Mouse (Mus musculus) kidney, adult 11 months (tissue): ENCODE data around the gene Cyp4x1.
A peak's percentile ranks its signal among the peaks of the same experiment; 100 is the strongest.

Source experiments
- DNase-seq: peaks from one replicate; pipeline ENCODE4 v3.0.0; 2022

The Cyp4x1 gene

DNA sequence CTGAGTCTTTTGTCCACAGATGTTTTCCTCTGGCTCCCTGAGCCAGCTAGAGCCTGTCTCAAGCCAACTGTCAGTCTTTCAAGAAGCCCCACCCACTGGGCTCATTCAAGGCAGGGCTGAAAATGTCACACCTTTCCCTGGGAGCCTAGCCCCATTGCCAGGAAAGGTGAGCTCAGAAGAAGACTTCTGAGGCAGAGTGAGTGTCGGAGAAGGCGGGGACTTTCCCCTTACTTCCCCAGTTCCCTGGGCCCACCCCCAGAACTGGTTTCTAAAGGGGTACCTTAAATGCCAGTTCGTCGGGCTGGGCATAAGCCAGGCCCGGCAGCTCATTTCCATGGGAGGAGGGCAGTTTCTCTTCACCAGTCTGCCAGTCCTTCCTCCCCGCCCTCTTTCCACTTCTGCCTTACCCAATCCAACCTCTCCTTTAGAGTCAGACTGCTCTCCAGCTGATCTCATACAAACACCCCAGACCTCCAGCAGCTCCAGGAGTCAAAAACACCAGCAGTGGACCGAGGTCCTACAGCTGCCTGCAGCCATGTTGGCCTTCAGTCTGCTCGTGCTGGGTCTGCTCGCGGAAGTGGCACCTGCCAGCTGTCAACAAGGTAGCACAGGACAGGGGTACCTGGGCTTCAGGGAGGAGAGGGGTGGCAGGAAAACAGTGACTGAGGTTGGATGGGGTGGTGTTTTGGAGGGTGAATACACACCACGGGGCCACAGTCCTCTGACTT is 45.3 kb downstream of the Cyp4x1 start, which contains the start of gene Pdzk1ip1:
Pdzk1ip1 (plus strand) TSS at position 98 of the 728 bp plus-strand sequence.
- peak; percentile 91 for DNase-seq

DNA sequence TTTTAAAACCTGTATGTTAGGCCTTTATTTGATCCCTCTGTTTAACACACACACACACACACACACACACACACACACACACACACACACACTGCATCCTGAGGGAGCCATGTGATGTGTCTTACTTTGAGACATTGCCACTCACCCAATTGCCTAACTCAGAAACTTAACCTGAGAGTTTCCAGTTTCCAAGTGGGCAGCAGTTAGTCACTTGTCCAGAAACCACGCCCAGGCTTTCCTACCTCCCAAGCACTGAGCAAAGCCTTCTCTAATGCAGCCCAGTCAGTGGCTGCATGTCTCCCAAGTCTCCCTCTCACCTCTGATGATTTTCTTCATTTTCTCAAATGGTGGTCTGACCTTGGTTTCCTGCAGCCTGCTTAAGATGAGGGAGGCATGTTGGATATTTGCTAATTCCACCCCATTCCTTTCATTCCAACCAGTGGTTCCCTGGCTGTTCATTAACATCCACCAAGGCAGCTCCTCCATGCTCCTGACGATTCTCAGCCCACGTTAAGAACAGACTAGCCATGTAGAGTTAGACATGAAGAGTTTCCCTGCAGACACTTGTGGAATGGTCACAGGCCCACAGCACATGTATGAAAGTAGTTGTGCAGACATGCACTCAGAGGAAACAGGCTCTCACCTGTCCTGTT is 47.2 kb downstream of the Cyp4x1 start:
- DNase-seq, result peak; percentile 79

DNA sequence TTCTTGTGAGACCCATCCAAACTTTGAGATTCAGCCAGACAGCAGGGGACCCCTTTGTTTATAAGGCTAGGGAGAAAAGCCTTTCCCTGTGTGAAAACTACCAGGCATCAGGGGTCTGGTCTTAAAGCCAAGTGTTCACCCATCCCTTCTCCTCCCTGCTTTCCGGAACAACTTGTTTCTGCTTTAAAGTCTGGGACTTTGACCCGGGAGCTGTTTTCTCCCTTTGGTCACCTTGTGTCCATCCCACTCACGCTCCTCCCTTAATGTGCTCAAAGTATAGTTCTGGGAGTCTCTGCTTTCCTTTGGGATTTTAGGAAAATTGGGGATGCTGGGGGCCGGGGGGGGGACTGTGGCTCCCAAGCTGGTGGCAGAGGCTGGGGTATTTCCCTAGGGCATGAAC is 47.8 kb downstream of the Cyp4x1 start:
- no peak for DNase-seq

DNA sequence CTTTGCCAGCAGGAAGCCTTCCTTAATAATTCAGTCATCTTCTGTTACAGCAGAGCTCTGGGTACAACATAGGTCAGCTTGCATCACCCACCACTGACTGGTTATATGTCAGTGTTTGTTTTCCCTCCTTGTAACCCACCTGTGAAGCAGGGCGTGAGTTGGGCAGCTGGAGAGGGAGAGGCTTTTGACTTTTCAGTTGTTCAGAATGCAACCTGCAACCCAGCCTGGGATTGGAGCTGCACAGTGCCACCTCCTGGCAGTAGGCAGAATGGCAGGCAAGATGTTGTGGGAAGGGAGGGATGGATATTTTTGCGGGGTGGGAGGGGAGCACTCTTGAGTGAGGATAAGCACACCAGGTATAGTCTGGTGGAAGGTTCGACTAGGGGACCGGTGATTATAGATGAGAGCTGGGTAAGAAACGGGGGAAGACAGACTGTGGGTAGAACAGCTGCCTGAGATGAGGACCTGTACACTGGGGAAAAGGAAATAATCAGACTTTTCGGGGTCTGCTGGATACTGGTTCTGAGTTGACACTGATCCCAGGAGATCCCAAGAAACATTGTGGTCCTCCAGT is 48.5 kb downstream of the Cyp4x1 start:
- DNase-seq, result no peak

DNA sequence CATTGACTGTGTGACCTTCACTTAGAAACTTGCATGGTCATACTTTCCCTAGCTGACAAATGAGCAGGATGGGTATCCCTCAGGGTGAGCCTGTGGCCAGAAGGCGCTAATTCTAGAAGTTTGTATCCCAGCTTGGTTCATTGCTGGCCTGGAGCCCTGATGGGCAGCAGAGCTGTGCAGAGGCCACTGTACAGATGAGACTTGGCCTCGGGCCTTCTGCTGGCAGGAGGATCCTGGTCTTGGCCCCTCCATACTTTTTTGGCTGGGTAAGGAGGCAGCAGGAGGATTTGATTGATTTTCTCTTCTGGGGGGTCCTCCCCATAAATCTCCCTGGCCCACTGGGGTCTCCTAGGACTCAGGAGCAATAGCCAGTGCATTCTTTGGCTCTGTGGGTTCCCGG is 51.0 kb downstream of the Cyp4x1 start:
- no peak for DNase-seq

DNA sequence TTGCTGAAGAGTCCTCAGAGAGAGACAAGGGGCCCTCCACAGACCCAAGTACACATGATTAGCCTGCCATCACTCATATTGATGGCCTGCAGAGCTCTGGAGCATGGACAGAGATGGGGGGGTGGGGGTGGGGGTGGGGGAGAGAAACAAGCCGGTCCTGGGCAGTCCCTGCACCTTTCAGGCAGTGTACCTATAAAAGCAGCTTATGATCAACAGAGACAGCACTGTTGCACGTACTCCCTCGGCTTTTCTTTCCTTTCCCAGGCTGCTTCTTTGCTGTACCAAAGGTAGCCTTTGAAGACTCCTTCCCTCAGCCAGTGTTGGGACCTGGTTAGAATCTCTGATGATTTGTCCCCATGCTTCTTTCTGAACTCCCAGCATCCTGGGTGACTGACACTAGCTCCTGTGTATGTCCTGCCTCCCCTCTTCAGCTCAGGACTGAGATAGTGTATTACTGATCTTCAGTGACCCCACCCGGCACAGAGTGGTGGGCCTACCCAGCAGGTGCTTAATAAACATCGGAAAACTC is 54.2 kb downstream of the Cyp4x1 start:
- no peak for DNase-seq

DNA sequence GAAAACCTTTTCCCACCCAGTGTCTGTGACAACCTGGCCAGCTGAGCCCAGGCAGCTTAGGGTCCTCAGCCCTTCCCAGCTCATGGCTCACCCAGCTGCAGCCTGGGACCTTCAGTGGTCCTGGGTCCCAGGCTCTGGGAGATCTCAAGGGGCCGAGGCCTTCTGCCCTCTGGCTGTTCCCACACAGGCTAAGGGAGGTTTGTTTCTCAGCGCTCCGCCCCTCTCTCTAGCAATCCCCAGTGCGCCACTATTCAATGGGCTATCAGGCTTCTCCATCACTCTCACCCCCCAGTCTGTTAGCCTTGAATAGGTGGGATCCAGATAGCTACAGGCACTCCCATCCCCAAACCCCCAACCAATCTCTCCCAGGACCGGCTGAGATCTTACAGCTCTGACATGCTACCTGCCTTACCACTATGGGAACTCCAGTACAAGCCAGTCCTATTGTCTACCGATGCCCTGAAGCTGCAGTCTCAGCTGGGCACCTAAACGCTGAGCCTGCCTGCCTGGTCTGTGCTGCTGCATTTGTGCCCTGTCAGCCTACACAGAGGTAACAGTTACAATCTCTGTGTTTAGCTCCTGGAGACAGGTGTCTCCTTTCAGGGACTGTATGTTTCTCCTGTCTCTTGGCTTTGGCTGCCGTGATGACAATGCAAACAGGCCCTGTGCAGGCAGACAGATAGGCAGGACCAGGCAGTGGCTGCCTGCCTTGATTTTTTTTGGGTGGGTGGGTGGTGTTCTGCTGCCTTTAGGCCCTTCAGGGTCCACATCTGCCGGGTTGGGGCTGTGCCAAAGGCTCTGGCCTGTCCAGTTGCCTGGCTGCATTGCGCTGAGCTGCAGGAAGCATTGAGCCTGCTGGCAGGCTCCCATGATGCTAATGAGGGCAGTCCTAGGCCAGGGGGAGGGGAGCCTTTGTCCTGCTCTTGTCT is 54.9 kb downstream of the Cyp4x1 start:
- DNase-seq, result no peak

DNA sequence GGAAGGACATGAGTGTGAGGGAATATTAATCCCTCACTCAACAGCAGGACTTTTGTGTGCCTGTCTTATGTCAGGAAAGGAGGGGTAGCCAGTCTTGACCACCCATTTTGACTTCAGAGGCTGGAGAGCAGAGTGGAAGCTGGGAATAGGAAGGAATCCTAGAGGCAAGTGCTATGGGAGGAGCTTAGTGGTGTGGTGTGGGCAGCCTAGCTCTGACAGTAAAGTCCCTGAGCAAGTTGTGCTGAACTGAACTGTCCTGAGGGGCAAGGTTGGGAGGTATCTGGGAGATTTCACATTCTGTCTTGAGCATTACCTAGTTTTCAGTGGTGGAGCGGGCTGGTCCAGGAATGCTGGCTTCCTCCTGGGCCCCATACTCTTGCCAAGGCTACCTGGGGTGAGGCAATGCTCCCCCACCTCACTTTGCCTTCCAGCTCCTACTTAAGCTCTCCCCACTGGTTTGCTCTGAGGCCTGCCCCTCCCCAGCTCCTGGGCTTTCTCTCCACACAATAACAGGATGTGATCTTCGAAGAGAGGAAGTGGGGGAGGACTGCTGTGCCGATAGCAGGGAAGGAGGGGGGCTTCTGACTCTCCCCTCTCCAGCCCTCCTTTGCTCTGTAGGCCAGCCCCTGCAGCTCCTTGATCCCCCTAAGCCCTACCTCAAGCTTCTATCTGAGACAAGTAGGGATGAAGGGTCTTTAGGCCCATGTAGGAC is 58.7 kb downstream of the Cyp4x1 start:
- DNase-seq, result no peak

DNA sequence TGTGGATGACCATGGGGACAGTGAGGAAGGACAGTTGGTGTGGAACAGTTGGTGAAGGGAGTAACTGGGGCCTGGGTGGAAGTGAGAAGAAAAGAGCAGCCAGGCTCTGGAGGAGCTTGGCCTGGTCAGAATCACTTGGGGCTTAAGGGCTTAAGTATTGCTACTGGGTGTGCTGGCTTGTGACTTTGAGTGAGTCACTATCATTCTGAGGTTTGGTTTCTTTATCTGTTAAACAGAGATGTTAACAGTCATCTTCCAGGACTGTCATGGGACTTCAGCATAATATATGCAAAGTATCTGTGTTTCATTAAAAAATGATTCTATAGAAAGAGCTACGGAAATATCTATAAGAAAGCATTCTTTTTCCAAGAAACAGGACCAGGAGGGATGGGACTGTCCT is 59.3 kb downstream of the Cyp4x1 start:
- no peak for DNase-seq

DNA sequence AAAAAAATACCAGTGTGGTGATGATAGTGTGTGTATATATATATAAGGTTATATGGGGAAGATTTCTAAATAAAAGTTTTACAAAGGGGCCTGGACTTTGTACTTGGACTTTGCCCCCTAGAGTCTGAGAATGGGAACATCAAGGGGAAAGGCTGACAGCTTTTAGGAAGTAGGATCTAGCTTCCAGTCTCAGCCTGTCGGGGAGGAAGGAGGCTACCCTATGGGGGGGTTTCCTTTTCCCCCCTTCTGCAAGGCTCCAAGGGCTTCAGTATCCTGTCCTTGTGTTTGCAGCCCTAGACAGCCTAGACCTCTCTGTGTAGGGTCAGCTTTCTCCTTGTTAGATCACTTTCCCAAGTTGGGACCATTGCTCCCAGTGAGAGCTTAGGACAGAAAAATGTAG is 62.4 kb downstream of the Cyp4x1 start:
- no peak for DNase-seq

DNA sequence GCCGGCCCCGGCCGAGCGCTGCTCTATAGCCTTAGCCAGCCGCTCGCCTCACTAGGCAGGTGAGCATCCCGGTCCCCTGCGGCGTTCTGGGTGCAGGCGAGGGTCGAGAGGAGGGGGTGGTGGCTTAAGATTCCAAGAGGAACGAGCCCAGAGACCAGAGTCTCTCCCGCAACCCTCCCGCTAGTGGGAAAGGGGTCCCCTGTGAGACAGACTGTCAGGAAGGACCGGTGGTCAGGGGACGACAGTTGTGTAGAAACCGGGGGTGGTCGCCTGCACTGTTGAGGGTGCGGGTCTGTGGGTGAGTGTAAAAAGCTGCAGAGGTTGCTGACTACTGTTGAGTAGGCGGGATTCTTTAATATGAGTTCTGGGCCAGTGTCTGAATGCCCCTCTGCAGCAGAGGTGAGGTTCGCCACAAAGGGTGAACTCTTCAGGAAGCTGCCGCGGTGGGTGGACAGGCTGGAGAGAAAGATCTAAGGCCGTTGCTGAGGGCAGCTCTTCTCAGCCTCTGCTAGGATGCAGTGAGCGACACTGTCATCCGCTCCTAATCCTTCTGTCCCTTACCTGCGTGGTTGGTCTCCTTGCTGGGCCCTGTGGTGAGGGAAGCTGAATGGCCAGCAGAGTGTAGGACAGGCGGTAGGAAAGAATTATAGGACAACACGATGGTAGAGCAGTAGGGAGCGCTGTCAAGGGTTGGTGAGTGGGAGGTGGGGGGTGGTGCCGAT is 70.4 kb downstream of the Cyp4x1 start:
- no peak for DNase-seq

DNA sequence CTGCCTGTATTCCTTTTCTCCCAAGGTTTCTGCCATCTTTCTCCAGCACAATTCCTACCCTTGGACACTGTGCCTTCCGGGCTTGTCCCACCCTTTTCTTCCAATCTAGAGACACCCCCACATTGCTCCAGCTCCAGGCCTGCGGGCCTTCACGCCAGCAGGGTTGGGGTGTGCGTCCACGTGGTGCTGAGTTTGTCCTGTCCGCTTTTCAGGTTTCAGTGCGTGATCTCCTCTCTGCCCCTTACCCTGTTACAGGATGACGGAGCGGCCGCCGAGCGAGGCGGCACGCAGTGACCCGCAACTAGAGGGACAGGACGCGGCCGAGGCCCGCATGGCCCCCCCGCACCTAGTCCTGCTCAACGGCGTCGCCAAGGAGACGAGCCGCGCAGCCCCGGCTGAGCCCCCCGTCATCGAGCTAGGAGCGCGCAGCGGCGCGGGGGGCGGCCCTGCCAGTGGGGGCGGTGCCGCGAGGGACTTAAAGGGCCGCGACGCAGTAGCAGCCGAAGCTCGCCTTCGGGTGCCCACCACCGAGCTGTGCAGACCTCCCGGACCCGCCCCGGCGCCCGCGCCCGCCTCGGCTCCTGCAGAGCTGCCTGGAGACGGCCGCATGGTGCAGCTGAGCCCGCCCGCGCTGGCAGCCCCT is 71.1 kb downstream of the Cyp4x1 start:
- no peak for DNase-seq

DNA sequence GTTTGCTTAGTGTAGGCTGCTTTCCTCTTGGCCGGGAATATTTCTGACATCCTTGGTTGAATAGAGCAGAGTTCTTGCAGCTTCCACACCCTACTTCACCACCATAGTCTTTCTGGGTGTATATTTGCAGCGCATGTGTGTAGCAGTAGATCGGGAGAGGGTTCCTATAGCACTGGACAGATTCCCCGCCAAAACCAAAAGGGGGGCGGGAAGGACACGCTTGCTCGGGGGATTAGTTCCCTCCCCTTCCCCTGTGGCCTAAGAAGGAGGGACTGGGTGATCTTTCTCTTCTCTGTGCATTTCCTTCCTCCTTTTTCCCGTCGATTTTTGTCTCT is 71.6 kb downstream of the Cyp4x1 start:
- no peak for DNase-seq

DNA sequence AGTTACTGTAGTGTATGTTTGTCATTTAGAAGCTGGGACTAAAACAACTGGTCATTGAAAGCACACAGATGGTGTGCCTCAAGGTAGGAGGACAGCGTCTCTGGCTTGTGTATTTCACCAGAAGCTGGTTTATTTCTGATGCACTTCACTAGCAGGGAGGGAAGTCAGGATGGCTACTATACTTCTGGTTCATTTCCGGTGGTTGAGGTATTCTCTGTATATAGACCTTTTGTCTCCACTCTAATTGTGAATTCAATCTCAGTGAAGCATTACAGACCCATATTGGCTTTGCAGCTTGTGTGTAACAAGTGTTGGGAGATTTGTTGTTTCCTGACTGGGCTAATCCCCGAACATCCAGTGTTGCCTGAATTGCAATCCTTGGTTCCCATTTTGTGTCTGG is 73.3 kb downstream of the Cyp4x1 start:
- DNase-seq, result no peak

DNA sequence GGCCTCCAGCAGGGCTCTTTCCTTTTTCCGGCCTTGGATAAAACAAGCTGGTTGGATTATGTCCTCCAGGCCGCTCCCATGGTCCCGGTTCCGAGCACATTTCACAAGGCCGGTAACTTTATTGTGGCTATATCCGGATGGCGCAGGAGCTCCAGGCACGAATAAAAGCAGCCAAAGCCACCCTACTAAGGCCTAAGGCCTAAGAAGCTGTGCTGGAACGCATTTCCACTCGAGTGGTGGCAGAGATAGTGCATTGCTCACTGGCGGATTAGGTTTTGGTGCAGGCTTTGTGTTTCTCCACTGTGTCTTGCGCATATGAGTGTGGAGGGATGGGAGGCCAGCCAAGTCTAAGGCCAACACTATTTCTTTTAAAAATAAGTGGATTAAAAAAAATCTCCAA is 74.2 kb downstream of the Cyp4x1 start:
- DNase-seq, result peak; percentile 27

DNA sequence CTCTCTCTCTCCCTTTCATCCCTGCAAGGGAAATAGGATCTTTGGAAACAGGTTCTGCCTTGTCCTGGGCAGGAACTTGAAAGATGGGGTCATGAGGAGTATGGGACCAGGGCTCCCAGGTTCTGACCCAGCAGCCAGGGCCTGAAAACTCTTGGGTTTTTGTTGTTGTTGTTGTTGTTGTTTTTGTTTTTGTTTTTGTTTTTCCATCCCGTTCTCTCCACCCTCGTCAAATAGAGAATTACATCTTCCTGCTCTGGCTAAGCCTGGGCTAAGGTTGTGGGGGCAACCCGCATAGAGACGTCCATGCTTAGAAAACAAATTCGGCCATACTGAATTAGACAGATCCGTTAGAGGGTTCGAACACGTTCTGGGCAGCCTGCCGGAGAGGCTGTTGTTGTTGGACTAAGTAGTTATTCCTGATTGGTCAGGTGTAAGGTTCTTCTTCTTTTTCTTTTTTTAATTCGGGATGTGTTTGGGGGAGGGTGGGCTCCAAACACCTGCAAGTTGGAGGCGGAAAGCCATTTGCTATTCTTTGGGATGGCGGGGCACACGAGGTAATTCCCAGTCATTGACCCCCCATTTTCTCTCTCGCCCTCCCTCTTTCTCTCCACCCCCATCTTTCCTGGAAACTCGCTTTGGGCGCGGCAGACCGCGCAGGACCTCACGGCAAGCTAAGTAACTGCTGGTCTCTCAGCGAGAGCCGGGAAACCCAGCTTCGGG is 75.0 kb downstream of the Cyp4x1 start:
- DNase-seq, result no peak

DNA sequence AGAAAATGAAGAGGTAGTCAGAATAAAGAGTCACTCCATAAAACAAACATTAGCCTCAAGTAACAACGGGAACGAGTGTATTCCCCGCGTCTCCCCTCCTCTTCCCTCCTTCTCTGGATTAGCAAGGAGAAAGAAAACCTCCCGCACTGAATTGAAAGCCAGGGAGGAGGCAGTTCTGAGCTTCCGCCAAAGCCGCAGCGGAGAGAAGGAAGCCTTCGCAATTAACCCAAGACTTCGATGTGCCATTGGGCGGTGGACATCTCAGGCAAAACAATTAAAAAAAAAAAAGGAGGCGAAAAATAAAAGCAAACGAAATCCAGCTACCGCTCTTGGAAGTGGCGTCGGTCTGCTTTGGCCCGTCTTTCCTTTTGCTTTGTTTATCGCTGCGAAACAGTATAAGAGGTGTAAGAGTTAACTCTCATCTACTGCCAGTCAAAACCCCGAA is 75.7 kb downstream of the Cyp4x1 start:
- DNase-seq, result no peak

DNA sequence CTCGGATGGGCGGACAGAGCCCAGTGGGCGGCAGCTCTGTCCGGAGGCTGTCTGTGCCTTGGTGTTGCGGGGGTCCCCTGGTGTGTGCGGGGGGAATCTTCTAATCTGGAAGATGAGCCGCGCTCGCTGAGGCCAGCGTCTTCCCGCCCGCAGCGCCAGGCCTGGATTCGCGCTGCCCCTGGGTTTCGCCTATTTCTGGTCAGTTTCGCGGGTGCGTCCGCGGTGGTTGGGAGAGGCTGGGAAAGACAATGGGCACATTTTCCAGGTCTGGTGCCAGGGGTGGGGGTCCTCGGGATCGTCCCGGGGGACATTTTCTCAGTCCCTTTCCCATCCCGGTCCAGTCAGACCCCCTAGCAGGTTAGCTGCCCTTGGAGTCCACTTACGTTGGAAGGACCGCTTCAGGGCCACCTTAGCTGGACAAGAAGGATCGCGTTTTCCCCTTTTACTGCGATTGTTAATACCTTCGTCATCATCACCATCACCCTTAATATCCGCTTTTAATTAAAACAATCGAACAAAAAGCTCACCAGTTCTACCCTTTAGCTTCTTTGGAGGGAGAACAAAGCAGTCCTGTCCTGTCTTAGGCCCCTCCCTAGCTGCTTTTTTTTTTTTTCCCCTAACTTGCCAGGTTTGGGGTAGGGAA is 76.3 kb downstream of the Cyp4x1 start:
- no peak for DNase-seq

DNA sequence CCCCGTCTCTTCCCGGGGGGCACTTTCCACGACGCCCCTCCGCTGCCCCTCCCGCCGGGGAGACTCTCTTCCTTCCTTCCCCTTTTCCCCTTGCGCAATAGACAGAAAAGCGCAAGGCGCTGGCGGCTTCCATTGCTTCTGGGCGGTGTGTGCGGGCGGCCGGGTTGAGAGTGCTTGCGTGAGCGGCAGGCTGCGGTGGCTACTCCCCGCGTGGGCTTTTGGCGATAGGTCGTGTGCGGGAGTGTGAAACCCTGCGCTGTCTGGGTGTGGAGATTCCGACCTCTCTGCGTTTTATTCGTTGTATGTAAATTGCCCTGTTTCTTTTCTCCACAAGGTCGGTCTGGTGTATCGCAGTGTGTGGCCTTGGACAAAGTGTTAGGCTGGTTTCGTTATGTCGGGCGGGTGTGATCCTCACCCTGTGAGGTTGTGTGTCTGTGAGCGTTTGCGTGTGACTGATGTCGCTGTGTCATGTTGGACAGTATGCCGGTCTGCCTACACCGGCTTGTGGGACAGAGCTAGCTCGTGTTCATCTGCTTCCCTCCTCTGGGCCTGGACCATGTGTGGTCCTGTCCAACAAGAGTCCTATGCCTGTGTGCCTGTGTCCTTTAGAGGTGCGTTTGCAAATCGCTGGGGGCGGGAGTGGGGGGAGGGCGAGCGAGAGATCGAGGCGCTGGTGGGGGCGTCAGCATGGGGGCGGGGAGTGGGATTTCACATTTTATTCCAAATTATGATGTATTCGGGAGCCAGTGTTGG is 77.0 kb downstream of the Cyp4x1 start:
- DNase-seq, result peak; percentile 54
